Mouse (Mus musculus) activated CD4-positive, CD25-positive, alpha-beta regulatory T cell, adult 4 months (primary cell): ENCODE measurements around the gene Gm49321. TPM values are rescaled to one million over a fixed set of nuclear protein-coding genes. Genes with fewer than 3 reads are reported as not detected.

Experiments used
- ATAC-seq: one replicate; pipeline ENCODE4 v1.8.0; 2017
- polyA plus RNA-seq, 2 experiments: library from polyadenylated mRNA; unstranded; fragments of 100-300 nt; shearing (Covaris generic); gene quantifications; one replicate each; pipeline ENCODE4 v1.2.1; 2017

Gm49321 gene
- polyA plus RNA-seq, 2 experiments from 2014 or later: 10.8 to 21.0 TPM

DNA sequence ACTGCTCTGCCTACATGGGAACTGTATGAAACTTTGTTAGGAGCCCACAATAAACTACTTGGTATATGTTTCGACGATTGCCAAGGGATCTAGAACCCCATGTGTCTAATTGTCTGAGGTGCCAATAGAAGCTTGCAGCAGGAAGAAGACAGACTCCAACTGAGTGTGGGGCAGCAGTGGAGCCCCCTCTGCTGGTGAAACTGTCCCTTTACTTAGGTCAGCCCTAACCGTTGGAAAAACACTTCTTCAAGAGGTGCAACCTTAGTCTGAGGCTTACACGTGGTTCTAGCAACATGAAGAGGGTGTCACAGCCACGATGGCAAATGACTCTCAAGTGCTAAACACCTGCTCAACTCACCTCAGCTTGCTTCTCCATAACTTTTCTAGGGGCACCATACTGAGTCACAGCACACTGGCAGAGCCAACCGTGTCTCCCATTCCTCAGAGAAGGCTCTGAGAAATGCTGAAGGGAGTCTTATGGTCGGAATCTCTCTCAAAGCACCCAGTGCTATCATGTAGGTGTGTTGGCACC, 77.4 kb downstream of the Gm49321 start:
- no peak for ATAC-seq

DNA sequence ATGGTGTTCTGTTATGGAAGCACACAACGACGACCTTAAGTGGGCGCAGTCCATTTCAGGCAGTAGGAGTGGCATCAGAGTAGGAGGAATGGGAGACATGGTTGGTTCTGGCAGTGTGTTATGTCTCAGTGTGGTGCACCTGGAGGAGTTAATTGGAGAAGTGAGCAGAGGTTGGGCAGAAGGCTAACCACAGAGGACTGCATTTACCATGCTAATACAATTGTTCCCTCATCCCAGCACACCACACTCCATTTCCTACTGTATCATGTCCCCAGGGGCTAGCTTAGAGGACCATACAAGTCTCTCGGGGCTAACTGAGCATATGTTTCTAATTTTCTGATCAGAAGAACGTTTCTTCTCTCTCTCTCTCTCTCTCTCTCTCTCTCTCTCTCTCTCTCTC, 78.0 kb downstream of the Gm49321 start:
- no peak for ATAC-seq

Other genes starting within 250 kb of the Gm49321 start
- gene Hif1a, start 36.3 kb upstream of the Gm49321 start, polyA plus RNA-seq: 10 to 100 TPM; 65.7 to 77.4 TPM
- gene Snapc1, start 26.8 kb downstream of the Gm49321 start, polyA plus RNA-seq: 10 to 100 TPM; 13.3 to 21.9 TPM
- not detected for gene Syt16, start 60.0 kb downstream of the Gm49321 start, polyA plus RNA-seq